Mouse (Mus musculus) G1E (cell line): ENCODE data around the gene Gng11. TPM values are rescaled to one million over a fixed set of nuclear protein-coding genes. Genes with fewer than 3 reads are reported as not detected.

Source experiments
- ATAC-seq: 2 replicates; pipeline ENCODE4 v1.8.0; 2016; ENCODE audit warnings: mild to moderate bottlenecking; ENCODE audit not compliant: insufficient number of reproducible peaks, poor library complexity, low FRiP score, severe bottlenecking; ENCODE audit errors: extremely low read depth
- DNase-seq: peaks from one replicate; pipeline ENCODE4 v3.0.0; 2012; ENCODE audit warnings: low spot score
- H3K27me3 ChIP-seq: 2 replicates; pipeline ENCODE4 v1.6.1; 2012; ENCODE audit warnings: mild to moderate bottlenecking, low read length, inconsistent platforms; ENCODE audit not compliant: insufficient read depth
- H3K36me3 ChIP-seq: replicated peaks from 2 replicates; pipeline ENCODE3; 2012; ENCODE audit warnings: mild to moderate bottlenecking, inconsistent platforms
- H3K4me1 ChIP-seq: 2 replicates; pipeline ENCODE4 v1.6.1; 2012; ENCODE audit warnings: low read depth, low read length, inconsistent platforms, mixed read lengths; ENCODE audit not compliant: insufficient read depth
- H3K4me3 ChIP-seq: 2 replicates; pipeline ENCODE4 v1.5.1; 2012; ENCODE audit warnings: low read depth, mild to moderate bottlenecking, inconsistent platforms, low read length, moderate library complexity, mixed read lengths
- H3K9me3 ChIP-seq: replicated peaks from 2 replicates; pipeline ENCODE4 v1.6.1; 2012; ENCODE audit warnings: inconsistent platforms
- CTCF ChIP-seq: IDR thresholded peaks from 2 replicates; pipeline ENCODE4 v1.5.1; 2012; ENCODE audit warnings: low read depth, low read length, inconsistent platforms, mixed read lengths
- GATA1 ChIP-seq: IDR thresholded peaks from 2 replicates; pipeline ENCODE4 v1.6.1; 2012; ENCODE audit warnings: borderline replicate concordance, low read length, inconsistent platforms, mixed read lengths
- GATA2 ChIP-seq: IDR thresholded peaks from 2 replicates; pipeline ENCODE4 v1.6.1; 2012; ENCODE audit warnings: low read depth, low read length, inconsistent platforms, borderline replicate concordance
- POLR2AphosphoS5 ChIP-seq: IDR thresholded peaks from 2 replicates; pipeline ENCODE4 v1.6.1; 2012; ENCODE audit warnings: low read depth, low read length, inconsistent platforms; ENCODE audit not compliant: insufficient replicate concordance
- TAL1 ChIP-seq: conservative IDR thresholded peaks from 2 replicates; pipeline ENCODE4 v1.6.1; 2012; ENCODE audit warnings: low read depth, low read length, inconsistent platforms, mixed read lengths
- polyA plus RNA-seq: library from polyadenylated mRNA; stranded (reverse); fragments of >175 nt; gene quantifications from 2 replicates; pipeline ENCODE4 v1.2.3, GENCODE M21; 2012
- total RNA-seq, 2 experiments: library from RNA; stranded (forward) in 1 of 2; stranded (reverse) in 1 of 2; fragments of 200-1000 nt in 1 of 2; fragments of >200 nt in 1 of 2; fragmentation: Nextera tagmentation in 1 of 2; gene quantifications; 2 replicates each; pipeline ENCODE4 v1.2.3; 2014 to 2017

The Gng11 gene
- total and polyA plus RNA-seq, 3 experiments: not detected

GRCm38 (mm10) chr6:4009548-4009947, 5.8 kb downstream of the Gng11 start:
- no peak for ATAC-seq
- Histone ChIP-seq H3K4me3 (no peak overlapping the region), H3K4me1 (no peaks in the 10 kb centered on the region), H3K9me3 (no peaks in the 10 kb centered on the region), H3K36me3 (no peaks in the 10 kb centered on the region), H3K27me3 (no peaks in the 10 kb centered on the region)
- DNase-seq: no peak
- no peak for TF ChIP-seq GATA2
- no peak for TF ChIP-seq POLR2AphosphoS5
- no peak for TF ChIP-seq TAL1
- no peak for TF ChIP-seq CTCF
- no peak for TF ChIP-seq GATA1

DNA sequence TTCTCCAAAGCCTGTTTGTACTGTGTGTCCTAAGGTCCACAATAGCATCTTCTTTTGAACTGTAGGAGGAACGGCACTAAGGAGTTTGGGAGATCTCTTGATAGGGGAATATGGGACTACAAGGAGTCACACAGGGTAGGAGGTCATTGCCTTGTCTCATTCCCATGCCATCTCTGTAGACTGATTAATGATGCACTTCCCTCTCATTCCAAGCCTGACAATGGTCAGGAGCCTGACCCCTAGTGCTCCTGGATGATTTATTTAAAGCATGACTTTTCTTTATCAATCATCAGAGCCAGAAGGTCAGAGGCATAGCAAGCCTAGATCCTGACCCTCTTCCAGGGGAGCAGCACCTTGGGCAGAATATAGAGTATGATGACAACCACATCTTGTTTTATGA, 18.9 kb downstream of the Gng11 start:
- ATAC-seq: no peak
- TF ChIP-seq TAL1 (no peak), POLR2AphosphoS5 (no peak), CTCF (no peak), GATA2 (no peak), GATA1 (no peak)

GRCm38 (mm10) chr6:4026367-4026766, 22.7 kb downstream of the Gng11 start:
- H3K27me3 ChIP-seq: no peaks in the 10 kb centered on the region; the same call in 1 of the 2 replicates
- H3K4me1 ChIP-seq: no peaks in the 10 kb centered on the region
- no peaks in the 10 kb centered on the region for H3K36me3 ChIP-seq
- TF ChIP-seq POLR2AphosphoS5 (no peak), GATA1 (no peak), CTCF (no peak), GATA2 (no peak), TAL1 (no peak)
- DNase-seq (no peak), ATAC-seq (no peak)
- H3K9me3 ChIP-seq: no peaks in the 10 kb centered on the region
- H3K4me3 ChIP-seq: no peak overlapping the region

More for the DNA sequence above, 18.9 kb downstream of the Gng11 start:
- Histone ChIP-seq H3K4me3 (no peak overlapping the region), H3K27me3 (0 out of 2 replicates have a peak, but pooled peaks cover 3% of the 10 kb centered on the region), H3K4me1 (no peaks in the 10 kb centered on the region), H3K9me3 (no peaks in the 10 kb centered on the region), H3K36me3 (no peaks in the 10 kb centered on the region)
- DNase-seq: no peak

- ATAC-seq: no peak
- Histone ChIP-seq H3K4me1 (no peaks in the 10 kb centered on the region), H3K9me3 (no peaks in the 10 kb centered on the region), H3K4me3 (no peak overlapping the region), H3K27me3 (no peaks in the 10 kb centered on the region; the same call in 1 of the 2 replicates), H3K36me3 (no peaks in the 10 kb centered on the region)
- TF ChIP-seq TAL1 (no peak), GATA2 (no peak), POLR2AphosphoS5 (no peak), CTCF (no peak)
- DNase-seq: no peak
Measured at GRCm38 (mm10) chr6:4030956-4031355, 27.3 kb downstream of the Gng11 start.

DNA sequence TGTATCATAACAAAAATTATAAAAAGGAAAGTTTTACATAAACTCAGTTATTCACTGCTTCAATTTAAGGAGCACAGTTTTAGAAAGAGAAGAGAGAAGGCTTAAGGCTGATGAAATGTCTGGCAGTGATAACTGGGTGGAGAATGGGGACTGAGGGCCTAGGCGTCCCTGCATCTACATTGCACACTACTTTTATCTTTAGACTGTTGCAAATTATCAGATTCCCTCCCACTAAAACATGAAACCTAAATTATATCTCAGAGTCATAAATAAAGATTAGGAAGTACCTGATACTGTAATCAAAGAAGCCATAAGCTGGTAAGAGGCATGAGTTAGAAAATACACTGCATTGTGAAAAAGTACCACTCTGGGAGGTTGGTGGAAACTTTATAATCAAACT, 38.1 kb downstream of the Gng11 start:
- no peaks in the 10 kb centered on the region for H3K27me3 ChIP-seq
- ATAC-seq: no peak
- DNase-seq: no peak
- TF ChIP-seq GATA1 (no peak), POLR2AphosphoS5 (no peak)
- H3K36me3 ChIP-seq: no peaks in the 10 kb centered on the region
- H3K9me3 ChIP-seq: no peaks in the 10 kb centered on the region
- no peak overlapping the region for H3K4me3 ChIP-seq
- no peaks in the 10 kb centered on the region for H3K4me1 ChIP-seq

DNA sequence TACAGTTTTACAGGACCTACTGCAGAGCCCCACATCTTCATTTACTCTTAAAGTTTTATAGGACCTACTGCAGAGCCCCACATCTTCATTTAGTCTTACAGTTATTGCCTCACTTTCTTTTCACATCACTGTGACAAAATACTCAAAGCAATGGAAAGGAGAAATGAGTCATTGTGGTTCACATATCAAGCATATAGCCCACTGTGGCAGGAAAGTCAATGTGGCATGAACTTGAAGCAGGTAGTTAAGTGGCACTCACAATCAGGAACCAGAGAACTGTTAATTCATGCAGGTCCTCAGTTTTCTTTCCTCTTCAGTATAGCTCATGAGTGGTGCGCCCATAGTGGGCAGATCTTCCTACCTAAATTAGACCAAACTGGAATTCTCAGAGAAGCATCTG, 43.5 kb downstream of the Gng11 start:
- no peak for TF ChIP-seq GATA1
- no peak for TF ChIP-seq CTCF
- no peak for TF ChIP-seq TAL1
- no peak for TF ChIP-seq POLR2AphosphoS5
- TF ChIP-seq GATA2: no peak
- no peak overlapping the region for H3K4me3 ChIP-seq
- H3K27me3 ChIP-seq: no peaks in the 10 kb centered on the region
- ATAC-seq (no peak), DNase-seq (no peak)
- no peaks in the 10 kb centered on the region for H3K4me1 ChIP-seq
- H3K36me3 ChIP-seq: no peaks in the 10 kb centered on the region
- H3K9me3 ChIP-seq: no peaks in the 10 kb centered on the region

DNA sequence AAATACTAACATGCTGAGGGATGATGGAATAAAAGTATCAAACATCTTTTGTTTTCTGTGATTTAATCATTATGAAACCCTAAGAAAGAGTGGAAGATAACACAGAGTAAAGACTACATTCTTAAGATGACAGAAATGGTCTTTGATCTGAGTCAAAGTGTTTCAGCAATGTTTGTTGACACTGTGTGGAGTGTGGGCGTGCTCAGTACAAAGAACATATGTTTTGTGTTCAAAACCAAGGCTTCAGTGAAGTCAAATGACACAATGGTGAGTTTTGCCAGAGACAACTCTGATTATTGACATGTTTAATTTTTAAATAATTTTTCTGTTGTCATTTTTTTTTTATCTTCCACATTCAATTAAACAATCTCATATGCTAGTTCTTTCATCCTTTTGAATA, 49.1 kb downstream of the Gng11 start:
- no peak for TF ChIP-seq GATA1
- no peaks in the 10 kb centered on the region for H3K27me3 ChIP-seq

More for the DNA sequence above, 49.1 kb downstream of the Gng11 start:
- Histone ChIP-seq H3K4me1 (no peaks in the 10 kb centered on the region), H3K9me3 (no peaks in the 10 kb centered on the region), H3K36me3 (no peaks in the 10 kb centered on the region), H3K4me3 (no peak overlapping the region)
- ATAC-seq: no peak
- DNase-seq: no peak
